9 mouse cellular contexts compared by ENCODE assay signal in the genomic region with DNA sequence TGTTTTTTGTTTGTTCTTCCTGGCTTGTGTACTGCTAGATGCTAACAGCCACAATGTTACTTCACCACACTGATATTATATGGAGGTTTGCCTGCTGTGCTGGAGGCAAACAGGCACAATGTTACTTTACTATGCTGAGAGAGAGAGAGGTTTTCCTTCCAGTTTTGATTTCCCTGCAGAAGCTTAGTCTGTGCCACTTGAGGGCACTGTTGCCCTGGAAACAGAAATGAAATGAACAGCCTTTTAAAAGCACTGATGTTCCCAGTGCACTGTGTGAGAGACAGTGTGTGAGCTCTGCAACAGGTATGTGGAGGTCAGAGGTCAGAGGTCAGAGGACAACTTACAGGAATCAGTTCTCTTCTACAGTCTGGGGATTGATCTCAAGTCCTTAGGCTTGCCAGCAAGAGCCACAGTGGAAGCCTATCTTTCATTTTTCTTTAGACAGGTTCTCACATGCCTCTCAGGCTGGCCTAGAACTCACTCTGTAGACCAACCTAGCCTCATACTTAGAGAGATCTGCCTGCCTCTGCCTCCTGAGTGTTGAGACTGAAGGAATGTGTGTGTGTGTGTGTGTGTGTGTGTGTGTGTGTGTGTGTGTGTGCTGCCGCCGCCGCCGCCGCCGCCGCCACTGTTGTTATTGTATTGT. TPM values are rescaled to one million over a fixed set of nuclear protein-coding genes. Genes with fewer than 3 reads are reported as not detected.
DNase-seq lines count a peak whose midpoint lies in the region; ATAC-seq lines count a peak whose summit lies in the region.
"Had no signal": no experiment of that assay in that cellular context is flagged by ENCODE, and none has a peak within 500 bp of the region (broad histone marks: within the 10 kb centered on the region; RNA-seq: fewer than 3 reads in every experiment).

No protein-coding gene starts in this region.

- no peak for ATAC-seq in heart, embryonic 12.5 days (ENCODE audit: insufficient number of reproducible peaks, low FRiP score)
- peak; percentile 67 for ATAC-seq in embryonic facial prominence, embryonic 11.5 days (replicated peaks; ENCODE audit: insufficient number of reproducible peaks, low FRiP score, low TSS enrichment, low read depth)

- H3K27ac ChIP-seq in heart, embryonic 12.5 days (ENCODE audit: poor library complexity, severe bottlenecking), result no peak overlapping the region
- H3K27ac ChIP-seq in embryonic facial prominence, embryonic 11.5 days (replicated peaks; ENCODE audit: low read depth, low read length), result no peak overlapping the region
- no peak overlapping the region for H3K27ac ChIP-seq in hindbrain, embryonic 10.5 days

- peak; percentile 69 for DNase-seq in heart, adult 11 months
- DNase-seq in adrenal gland, postnatal 14 days, result peak; percentile 66
- DNase-seq in embryonic facial prominence, embryonic 11.5 days (ENCODE audit: low spot score), result peak; percentile 76
- DNase-seq in hindbrain, embryonic 10.5 days (ENCODE audit: low spot score), result peak; percentile 52
- DNase-seq in layer of hippocampus, postnatal 10 days (ENCODE audit: low spot score in 2 of 2), result peak; percentile 66 to 75
- peak; percentile 53 for DNase-seq in lung, postnatal 14 days
- DNase-seq in right cerebral cortex, postnatal 14 days, result peak; percentile 57

- H3K4me1 ChIP-seq in heart, embryonic 12.5 days (replicated peaks), result peaks cover 4% of the 10 kb centered on the region
- no peaks in the 10 kb centered on the region for H3K4me1 ChIP-seq in embryonic facial prominence, embryonic 11.5 days (ENCODE audit: control insufficient read depth, insufficient read depth, low read length)
- H3K4me1 ChIP-seq in hindbrain, embryonic 10.5 days (replicated peaks), result no peaks in the 10 kb centered on the region; the same call in 1 of the 2 replicates

- H3K9ac ChIP-seq in heart, embryonic 12.5 days, result no peak overlapping the region
- H3K9ac ChIP-seq in embryonic facial prominence, embryonic 11.5 days (replicated peaks; ENCODE audit: low read length), result no peak overlapping the region

- no peaks in the 10 kb centered on the region for H3K9me3 ChIP-seq in heart, embryonic 12.5 days (replicated peaks)
- no peaks in the 10 kb centered on the region for H3K9me3 ChIP-seq in embryonic facial prominence, embryonic 11.5 days (replicated peaks; ENCODE audit: control insufficient read depth, low read length)
- no peaks in the 10 kb centered on the region for H3K9me3 ChIP-seq in hindbrain, embryonic 10.5 days

- 99% methylated on average over 7 of the region's 7 CpGs for WGBS in heart, embryonic 12.5 days
- WGBS in embryonic facial prominence, embryonic 11.5 days, result 93% methylated on average over 7 of the region's 7 CpGs
- 93% methylated on average over 7 of the region's 7 CpGs for WGBS in hindbrain, embryonic 10.5 days

- H3K27me3 ChIP-seq in heart, embryonic 12.5 days (replicated peaks), result no peaks in the 10 kb centered on the region
- no peaks in the 10 kb centered on the region for H3K27me3 ChIP-seq in embryonic facial prominence, embryonic 11.5 days (ENCODE audit: control insufficient read depth, insufficient read depth, low read length)
- no peaks in the 10 kb centered on the region for H3K27me3 ChIP-seq in hindbrain, embryonic 10.5 days (ENCODE audit: insufficient read depth, poor library complexity, severe bottlenecking)

- no peak overlapping the region for H3K4me2 ChIP-seq in heart, embryonic 12.5 days
- H3K4me2 ChIP-seq in embryonic facial prominence, embryonic 11.5 days (ENCODE audit: low read depth, low read length), result no peak overlapping the region

- H3K36me3 ChIP-seq in heart, embryonic 12.5 days, result no peaks in the 10 kb centered on the region
- no peaks in the 10 kb centered on the region for H3K36me3 ChIP-seq in embryonic facial prominence, embryonic 11.5 days (replicated peaks; ENCODE audit: control insufficient read depth, insufficient read depth, low read depth, low read length)
- H3K36me3 ChIP-seq in hindbrain, embryonic 10.5 days, result no peaks in the 10 kb centered on the region

- no peak overlapping the region for H3K4me3 ChIP-seq in heart, embryonic 12.5 days
- no peak overlapping the region for H3K4me3 ChIP-seq in embryonic facial prominence, embryonic 11.5 days (ENCODE audit: low read depth, low read length)
- H3K4me3 ChIP-seq in hindbrain, embryonic 10.5 days, result no peak overlapping the region
- H3K4me3 ChIP-seq: myocyte had no signal

RNA-seq across cellular contexts. Expression of a gene that starts 9.4 kb away (rescaled TPM):
- 2.4 and 3.0 TPM in 2 replicates for polyA plus RNA-seq in heart, embryonic 12.5 days (2016; fragmentation: Nextera tagmentation; extraction: Ambion mirVana)
- 3.0 and 4.1 TPM in 2 replicates for total RNA-seq in adrenal gland, postnatal 14 days (2021)
- polyA plus RNA-seq in embryonic facial prominence, embryonic 11.5 days (2014; fragmentation: Nextera tagmentation; extraction: Ambion mirVana), result 14.7 and 16.8 TPM in 2 replicates
- polyA plus RNA-seq in hindbrain, embryonic 10.5 days (2016; fragmentation: Nextera tagmentation; extraction: Ambion mirVana), result 3.5 and 5.0 TPM in 2 replicates
- 1 to 10 TPM; 2.6 to 3.2 TPM for total RNA-seq in layer of hippocampus, postnatal 10 days (2021)

RNA-seq across cellular contexts. Expression of a gene that starts 17.1 kb away (rescaled TPM):
- polyA plus RNA-seq in heart, embryonic 12.5 days (2016; fragmentation: Nextera tagmentation; extraction: Ambion mirVana), result 0.77 and 0.86 TPM in 2 replicates
- 0.85 and 1.4 TPM in 2 replicates for total RNA-seq in adrenal gland, postnatal 14 days (2021)
- polyA plus RNA-seq in embryonic facial prominence, embryonic 11.5 days (2014; fragmentation: Nextera tagmentation; extraction: Ambion mirVana), result 3.5 and 5.5 TPM in 2 replicates
- polyA plus RNA-seq in hindbrain, embryonic 10.5 days (2016; fragmentation: Nextera tagmentation; extraction: Ambion mirVana), result 1.9 and 3.2 TPM in 2 replicates
- total RNA-seq in layer of hippocampus, postnatal 10 days (2021), result 1 to 10 TPM; 4.5 to 5.2 TPM

RNA-seq across cellular contexts. Expression of a gene that starts 57.5 kb away (rescaled TPM):
- polyA plus RNA-seq in heart, embryonic 12.5 days (2016; fragmentation: Nextera tagmentation; extraction: Ambion mirVana), result 0.15 TPM in 1 of 2 replicates, not detected in the other
- total RNA-seq in adrenal gland, postnatal 14 days (2021), result 0.79 and 1.3 TPM in 2 replicates
- polyA plus RNA-seq in embryonic facial prominence, embryonic 11.5 days (2014; fragmentation: Nextera tagmentation; extraction: Ambion mirVana), result 0.63 TPM in 1 of 2 replicates, not detected in the other
- polyA plus RNA-seq in hindbrain, embryonic 10.5 days (2016; fragmentation: Nextera tagmentation; extraction: Ambion mirVana), result 0.61 TPM in 1 of 2 replicates, not detected in the other
- 1 to 10 TPM in 1 of 2 experiments, under 1 TPM in 1; 0.57 to 1.2 TPM for total RNA-seq in layer of hippocampus, postnatal 10 days (2021)
- polyA plus RNA-seq: myocyte had no signal
